Mouse (Mus musculus) ES-E14 (cell line): Measurements from ENCODE around the gene Nkx6-1. TPM values are rescaled to one million over a fixed set of nuclear protein-coding genes. Genes with fewer than 3 reads are reported as not detected.

Experiments
- DNase-seq: peaks from one replicate; pipeline ENCODE4 v3.0.0-alpha.2; 2013; ENCODE audit warnings: low read depth, low spot score
- H3K27ac ChIP-seq: 2 replicates; pipeline ENCODE4 v1.5.1; 2012; ENCODE audit warnings: low read depth, mild to moderate bottlenecking, low read length, moderate library complexity, mixed read lengths; ENCODE audit not compliant: poor library complexity, insufficient read depth, severe bottlenecking
- H3K36me3 ChIP-seq: 2 replicates; pipeline ENCODE4 v1.6.1; 2012; ENCODE audit warnings: mild to moderate bottlenecking, low read length, moderate library complexity, mixed read lengths; ENCODE audit not compliant: control insufficient read depth, poor library complexity, insufficient read depth, severe bottlenecking
- H3K4me1 ChIP-seq, 2 experiments: fragments of 150-350 bp in 1 of 2; sonication (generic) in 1 of 2; 2 replicates each; pipeline ENCODE4 v1.6.1; 2012; ENCODE audit warnings: low read length in 2 of 2, mild to moderate bottlenecking in 1 of 2, mixed read lengths in 1 of 2; ENCODE audit not compliant: control insufficient read depth in 2 of 2, insufficient read depth in 2 of 2, poor library complexity in 1 of 2
- H3K4me3 ChIP-seq, 2 experiments: fragments of 150-350 bp in 1 of 2; sonication (generic) in 1 of 2; 2 replicates each; pipeline ENCODE4 v1.5.1; 2012; ENCODE audit warnings: low read length in 2 of 2, low read depth in 1 of 2, mild to moderate bottlenecking in 1 of 2, mixed read lengths in 1 of 2; ENCODE audit not compliant: insufficient read depth in 1 of 2, poor library complexity in 1 of 2, severe bottlenecking in 1 of 2
- H3K9ac ChIP-seq: 2 replicates; pipeline ENCODE4 v1.6.1; 2012; ENCODE audit warnings: low read depth, mild to moderate bottlenecking, low read length, mixed read lengths; ENCODE audit not compliant: poor library complexity, insufficient read depth, severe bottlenecking
- H3K9me3 ChIP-seq: fragments of 150-350 bp; sonication (generic); 2 replicates; pipeline ENCODE4 v1.6.1; 2012; ENCODE audit warnings: low read depth, mild to moderate bottlenecking, low read length; ENCODE audit not compliant: control insufficient read depth, insufficient read depth
- CHD2 ChIP-seq: IDR thresholded peaks from 2 replicates; pipeline ENCODE4 v1.6.1; 2014; ENCODE audit warnings: mild to moderate bottlenecking, low read depth, low read length, inconsistent platforms
- HCFC1 ChIP-seq: IDR thresholded peaks from 2 replicates; pipeline ENCODE4 v1.6.1; 2012; ENCODE audit warnings: low read length, inconsistent platforms, borderline replicate concordance; ENCODE audit not compliant: insufficient read depth
- MAFK ChIP-seq: IDR thresholded peaks from 2 replicates; pipeline ENCODE4 v1.6.1; 2014; ENCODE audit warnings: mild to moderate bottlenecking, low read depth, low read length, inconsistent platforms; ENCODE audit not compliant: insufficient read depth
- ZC3H11A ChIP-seq: IDR thresholded peaks from 2 replicates; pipeline ENCODE4 v1.6.1; 2012; ENCODE audit warnings: low read depth, mild to moderate bottlenecking, inconsistent platforms, low read length, borderline replicate concordance
- ZNF384 ChIP-seq: IDR thresholded peaks from 2 replicates; pipeline ENCODE4 v1.6.1; 2012; ENCODE audit warnings: low read depth, low read length, inconsistent platforms
- in situ Hi-C, 2 experiments: fragments of 600-800 bp; cut with MboI; formaldehyde crosslinking; loops; one replicate each; pipeline ENCODE4 v1.15.1; 2025; ENCODE audit warnings: low sequenced_read_pairs in 2 of 2, inconsistent platforms in 1 of 2; ENCODE audit not compliant: unreplicated experiment in 2 of 2
- total RNA-seq: library from RNA; depleted of rRNA; stranded (reverse); fragments of 300-350 nt; gene quantifications from 2 replicates; pipeline ENCODE4 v1.2.3, GENCODE M21; 2012; rRNA removed

Gene Nkx6-1
- total RNA-seq, 1 experiment: 0.04 TPM

DNA sequence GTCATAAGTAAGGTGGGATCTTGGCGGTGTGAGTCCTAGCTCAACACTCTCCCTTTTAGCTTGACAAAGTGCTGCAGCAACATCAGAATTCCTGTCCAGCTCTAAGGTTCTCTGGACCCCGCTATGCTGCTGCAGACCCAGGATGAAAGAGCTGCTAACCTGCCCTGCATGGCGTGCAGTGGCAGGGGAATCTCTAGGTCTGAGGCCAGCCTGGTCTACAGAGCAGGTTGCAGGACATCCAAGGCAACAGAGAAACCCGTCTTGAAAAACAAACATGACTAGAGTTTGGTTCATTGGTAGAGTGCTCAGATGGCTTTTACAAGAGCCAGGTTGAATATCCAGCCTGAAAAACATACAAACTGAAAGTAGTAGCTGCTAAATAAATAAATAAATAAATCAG is 26.7 kb downstream of the Nkx6-1 start:
- Histone ChIP-seq H3K4me1 (no peaks in the 10 kb centered on the region), H3K4me3 (no peak overlapping the region), H3K9me3 (no peaks in the 10 kb centered on the region), H3K36me3 (no peaks in the 10 kb centered on the region), H3K9ac (no peak overlapping the region), H3K27ac (no peak overlapping the region)
- no peak for DNase-seq
- in situ Hi-C loops: no loop called here
- no peak for TF ChIP-seq MAFK
- TF ChIP-seq HCFC1: no peak
- TF ChIP-seq CHD2: no peak
- no peak for TF ChIP-seq ZNF384
- no peak for TF ChIP-seq ZC3H11A

Other genes starting within 250 kb of the Nkx6-1 start
- gene Cds1, start 100.1 kb upstream of the Nkx6-1 start, total RNA-seq: 4.1 and 8.5 TPM in 2 replicates